Mouse (Mus musculus): ENCODE results near the gene Eif5a2. TPM values are rescaled to one million over a fixed set of nuclear protein-coding genes. Genes with fewer than 3 reads are reported as not detected.
"Not testable (repeated sequence)": the region's sequence is repeated elsewhere in the genome, so short reads cannot be mapped to it uniquely, and the experiment has no call there.

Gene Eif5a2
- total RNA-seq (2021): 1 to 10 TPM; 6.4 to 6.7 TPM

GRCm38 (mm10) chr3:28780994-28781393, at the start of gene Eif5a2:
Gene Eif5a2, plus strand, starts transcription at chr3:28781276.
- peak; percentile 95 for DNase-seq

DNA sequence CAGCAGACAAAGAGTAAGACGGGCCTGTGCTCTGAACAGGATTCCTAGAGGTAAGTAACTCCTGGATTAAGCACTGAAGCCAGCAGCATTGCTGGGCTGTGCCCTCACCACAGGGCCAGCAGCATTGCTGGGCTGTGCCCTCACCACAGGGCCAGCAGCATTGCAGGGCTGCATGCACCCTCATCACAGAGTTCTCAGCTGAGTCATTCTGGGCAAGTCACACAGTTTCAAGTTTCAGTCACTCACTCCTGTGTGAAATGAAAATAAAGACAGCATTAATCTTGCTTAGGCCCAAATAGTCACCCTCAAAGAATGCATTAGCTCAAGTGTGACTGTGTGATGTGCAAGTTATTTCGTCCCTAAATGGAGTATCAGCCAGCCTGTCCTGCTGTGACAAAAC, 46.4 kb upstream of the Eif5a2 start:
- DNase-seq: no peak

GRCm38 (mm10) chr3:28736981-28737380, 44.1 kb upstream of the Eif5a2 start:
- no peak for DNase-seq

- no peak for DNase-seq
Observed at GRCm38 (mm10) chr3:28740353-28740752, 40.7 kb upstream of the Eif5a2 start.

DNA sequence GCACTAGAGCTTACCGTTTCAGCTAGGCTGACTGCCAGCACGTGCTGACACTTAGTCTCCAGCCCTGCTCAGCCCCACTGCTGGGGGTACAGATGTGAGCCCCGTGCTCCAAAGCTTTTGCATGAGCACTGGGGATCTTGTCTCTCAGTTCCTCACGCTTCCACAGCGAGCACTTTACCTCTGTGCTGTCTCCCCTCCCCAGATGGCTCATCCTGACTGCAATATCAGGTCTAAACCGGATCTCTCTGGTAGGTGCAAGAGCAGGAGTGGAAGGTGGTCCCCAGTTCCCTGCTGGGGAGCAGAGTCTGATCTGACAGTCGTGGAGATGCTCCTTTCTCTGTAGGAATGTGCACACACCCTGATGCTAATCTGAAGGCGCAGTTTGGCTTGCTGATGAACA, 37.8 kb upstream of the Eif5a2 start:
- DNase-seq: no peak

DNA sequence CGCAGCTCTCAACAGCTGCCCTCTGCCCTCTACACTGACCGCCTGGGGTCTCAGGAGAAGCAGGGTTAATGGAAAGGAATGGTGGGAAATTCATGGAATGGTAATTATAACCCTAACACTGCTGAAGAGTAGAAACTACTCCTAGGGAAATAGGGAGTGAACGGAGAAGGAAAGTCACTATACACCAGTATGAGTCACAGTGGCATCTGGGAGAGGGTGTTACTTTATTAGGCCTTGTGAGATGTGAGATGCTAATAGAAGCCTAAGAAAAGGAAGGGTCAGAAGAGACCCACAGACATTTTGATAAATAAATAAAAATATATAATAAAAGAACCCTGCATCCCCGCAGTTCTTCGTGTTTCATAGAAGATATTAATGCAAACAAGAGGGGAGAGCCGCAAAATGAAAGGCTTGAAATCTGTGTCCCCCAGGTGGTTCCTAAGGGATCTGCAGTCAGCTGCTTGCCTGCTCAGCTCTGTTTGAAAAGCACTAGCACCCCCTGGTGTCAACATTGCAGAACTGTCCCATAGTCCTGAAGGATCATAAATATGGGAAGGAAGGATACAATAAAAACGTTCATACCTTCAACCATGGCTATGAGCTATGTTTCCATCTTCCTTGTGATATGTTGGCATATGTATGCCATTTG, 35.1 kb upstream of the Eif5a2 start:
- peak; percentile 85 for DNase-seq

GRCm38 (mm10) chr3:28748151-28748550, 32.9 kb upstream of the Eif5a2 start:
- DNase-seq: no peak

DNA sequence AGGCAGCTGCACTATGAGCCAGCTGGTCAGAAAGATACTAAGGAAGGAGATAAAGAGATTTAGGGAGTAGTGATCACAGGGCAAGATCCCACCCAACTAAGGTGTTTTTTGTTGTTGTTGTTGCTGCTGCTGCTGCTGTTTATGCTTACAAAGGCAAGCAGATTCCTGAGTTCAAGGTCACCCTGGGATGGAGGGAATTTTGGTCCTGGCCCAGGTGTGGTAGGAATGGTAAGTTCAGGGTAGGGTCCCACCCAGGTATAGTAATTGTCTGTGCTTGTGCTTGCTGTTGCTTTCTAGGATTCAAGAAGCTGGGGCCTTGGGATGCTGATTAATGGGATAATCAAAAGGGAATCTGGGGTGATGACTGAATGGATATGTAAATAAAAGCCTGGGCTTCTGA, 32.1 kb upstream of the Eif5a2 start:
- DNase-seq: no peak

- DNase-seq: no peak
Observed at GRCm38 (mm10) chr3:28755477-28755876, 25.6 kb upstream of the Eif5a2 start.

GRCm38 (mm10) chr3:28761225-28761789, 19.8 kb upstream of the Eif5a2 start:
- DNase-seq: no peak

GRCm38 (mm10) chr3:28766935-28767334, 14.1 kb upstream of the Eif5a2 start:
- DNase-seq: no peak

DNA sequence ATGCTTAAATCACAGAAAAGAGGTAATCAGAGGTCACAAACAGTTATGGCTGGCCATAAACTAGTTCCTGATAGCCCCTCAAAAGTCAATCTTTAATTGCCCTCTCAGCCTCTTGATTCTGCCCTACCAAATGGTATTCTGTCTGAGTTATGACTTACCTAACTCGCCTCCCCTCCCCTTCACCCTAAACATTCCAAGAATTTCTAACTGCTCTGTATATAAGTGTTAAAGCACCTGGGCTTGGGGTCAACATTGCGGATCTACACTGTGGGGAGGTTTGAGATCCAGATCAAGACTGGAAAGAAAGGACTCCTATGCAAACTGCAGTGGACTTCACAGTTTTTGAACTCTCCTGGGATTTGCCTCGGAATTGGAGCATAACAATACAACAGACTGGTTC, 12.9 kb upstream of the Eif5a2 start:
- DNase-seq: no peak

GRCm38 (mm10) chr3:28772919-28773318, 8.2 kb upstream of the Eif5a2 start:
- DNase-seq: not testable (repeated sequence)

DNA sequence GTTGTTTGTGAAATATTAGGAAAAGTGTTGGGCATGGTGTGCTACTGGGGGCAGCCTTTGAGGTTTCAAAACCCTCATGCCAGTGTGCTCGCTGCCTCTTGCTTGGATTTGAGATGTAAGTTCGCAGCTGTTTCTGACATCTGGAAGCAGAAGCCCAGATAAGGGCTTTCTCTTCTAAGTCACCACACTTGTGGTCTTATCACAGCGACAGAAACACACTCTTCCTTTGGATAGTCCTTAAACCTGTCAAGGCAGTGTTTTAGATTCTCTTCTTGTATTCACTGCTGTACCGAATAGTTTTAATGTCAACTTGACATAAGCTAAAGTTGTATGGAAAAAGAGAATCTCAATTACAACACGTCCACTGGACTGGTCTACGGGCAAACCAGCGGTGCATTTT, 5.7 kb upstream of the Eif5a2 start:
- no peak for DNase-seq

GRCm38 (mm10) chr3:28775958-28776357, 5.1 kb upstream of the Eif5a2 start:
- no peak for DNase-seq

DNA sequence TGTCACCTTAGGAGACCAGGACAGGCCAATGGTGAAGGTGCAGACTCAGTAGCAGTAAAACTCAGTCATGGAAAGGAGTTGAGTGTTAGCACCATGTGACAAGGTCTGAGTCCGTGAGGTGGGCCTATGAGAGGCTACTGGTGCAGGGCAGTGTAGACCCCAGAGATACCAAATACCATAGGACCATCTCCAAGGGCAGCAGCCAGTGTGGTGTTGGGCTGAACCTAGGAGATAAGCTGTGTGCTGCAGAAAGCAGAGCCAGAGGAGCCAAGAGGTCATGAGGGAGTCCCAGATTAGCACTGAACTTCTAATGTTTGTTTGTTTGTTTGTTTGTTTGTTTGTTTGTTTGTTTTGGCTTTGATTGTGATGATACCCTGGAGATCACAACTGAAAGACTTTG, 4.6 kb upstream of the Eif5a2 start:
- no peak for DNase-seq

DNA sequence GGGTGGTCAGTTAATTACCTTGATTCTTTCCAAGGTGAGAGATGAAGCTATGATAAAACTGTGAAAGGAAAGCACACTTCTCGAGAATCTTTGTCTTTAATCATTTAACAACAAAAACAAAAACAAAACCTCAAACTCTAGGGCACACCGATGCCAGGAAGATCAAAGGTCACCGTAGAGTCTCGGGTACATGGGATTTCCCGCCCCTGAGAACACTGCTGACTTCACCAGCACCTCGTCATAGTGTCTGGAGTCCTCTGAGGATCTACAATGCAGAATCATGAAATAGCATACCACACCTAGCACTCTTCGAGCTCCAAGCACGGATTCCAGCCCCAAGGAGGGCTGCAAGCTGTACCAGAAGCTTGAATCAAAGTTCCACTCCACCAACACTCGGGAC, 565 bp upstream of the Eif5a2 start:
- peak; percentile 5 for DNase-seq

GRCm38 (mm10) chr3:28781422-28781821, 346 bp downstream of the Eif5a2 start:
- DNase-seq: no peak

DNA sequence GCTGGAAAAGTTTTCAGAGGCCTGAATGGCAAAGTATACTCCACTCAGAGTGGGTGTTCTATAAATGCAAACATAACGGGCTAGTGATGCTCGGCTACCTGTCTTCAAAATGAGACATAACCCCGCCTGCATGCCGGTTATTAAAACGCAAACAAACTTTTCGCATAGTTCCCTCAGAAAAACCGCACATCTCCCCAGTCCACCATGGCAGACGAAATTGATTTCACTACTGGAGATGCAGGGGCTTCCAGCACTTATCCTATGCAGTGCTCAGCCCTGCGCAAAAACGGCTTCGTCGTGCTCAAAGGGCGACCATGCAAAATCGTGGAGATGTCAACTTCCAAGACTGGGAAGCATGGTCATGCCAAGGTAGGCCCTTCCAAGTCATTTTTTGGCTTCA, 772 bp downstream of the Eif5a2 start:
- DNase-seq: no peak

DNA sequence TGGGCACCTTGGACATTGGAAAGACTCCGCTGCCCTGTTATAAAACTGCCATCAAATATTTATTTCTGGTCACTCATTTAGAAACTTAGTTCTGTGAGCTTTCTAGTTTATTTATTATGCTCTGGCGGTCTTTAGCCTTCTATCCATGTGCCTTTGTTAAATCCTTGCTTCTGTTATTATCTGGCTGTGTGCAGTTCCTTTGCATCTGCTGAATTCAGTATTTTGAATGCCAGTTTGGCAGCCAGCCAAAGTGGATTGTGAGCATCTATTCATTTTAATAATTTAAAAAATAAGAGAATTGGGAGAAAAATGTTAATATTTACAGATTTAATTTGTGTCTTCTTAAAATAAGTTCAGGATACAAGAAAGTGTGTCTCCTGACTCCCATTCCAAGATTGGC, 3.1 kb downstream of the Eif5a2 start:
- no peak for DNase-seq

DNA sequence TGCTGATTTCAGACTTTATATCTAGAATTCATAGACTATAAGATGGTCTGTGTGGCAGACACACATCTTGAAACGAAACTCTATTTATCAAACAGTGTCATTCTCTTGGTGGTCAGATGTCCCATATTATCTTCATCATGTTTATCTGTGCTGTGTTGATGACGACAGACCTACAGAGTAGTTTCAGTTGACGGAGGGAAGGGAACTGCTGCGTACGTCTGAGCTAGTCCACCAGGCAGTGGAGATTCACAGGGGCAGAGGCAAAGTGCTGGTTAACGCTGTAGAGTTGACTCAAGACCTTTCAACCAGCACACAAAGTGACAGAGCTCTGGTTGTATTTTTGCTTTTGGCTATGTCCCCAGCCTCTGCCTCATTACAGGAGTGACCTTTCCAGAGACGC, 13.8 kb downstream of the Eif5a2 start:
- DNase-seq: no peak

DNA sequence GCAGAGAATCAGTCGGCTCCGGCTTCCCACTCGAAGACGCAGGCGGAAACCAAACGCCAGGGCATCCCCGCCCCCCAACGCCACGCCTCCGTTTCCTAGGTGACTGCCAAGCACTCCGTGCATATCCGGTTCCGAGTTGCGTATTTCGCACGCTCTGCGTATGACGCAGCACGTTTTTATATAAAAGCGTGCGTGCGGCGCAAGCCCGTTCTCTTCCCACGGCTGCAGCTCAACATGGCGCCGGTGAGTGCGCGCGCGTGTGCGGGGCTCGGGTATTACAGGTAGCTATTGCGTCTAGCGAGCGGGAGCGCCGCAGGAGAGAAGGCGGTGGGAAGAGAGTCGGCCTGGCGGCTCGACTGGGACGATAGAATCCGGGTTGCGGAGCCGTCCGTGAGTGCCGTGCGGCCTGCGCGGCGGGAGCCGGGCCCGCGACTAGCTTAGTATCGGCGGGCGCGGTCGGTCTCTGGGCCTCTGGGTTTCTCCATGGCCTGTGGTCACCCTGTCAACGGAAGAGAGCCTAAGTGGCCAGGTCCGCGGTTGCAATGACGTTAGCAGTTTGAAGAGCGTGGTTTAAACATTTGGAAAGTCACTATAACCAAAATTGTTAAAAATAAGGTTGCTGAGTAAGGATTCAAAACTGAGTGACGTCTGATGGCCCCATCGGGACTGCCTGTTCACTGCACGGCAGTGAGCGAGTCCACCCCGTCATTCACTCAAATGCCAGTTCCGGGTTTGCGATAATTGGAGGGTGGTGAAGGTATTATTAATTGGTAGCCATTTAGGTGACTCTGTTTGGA, 24.4 kb downstream of the Eif5a2 start, which contains the start of gene Rpl22l1:
Rpl22l1 (plus strand) TSS at position 136 of the 797 bp plus-strand sequence.
- DNase-seq: peak; percentile 99

- DNase-seq: no peak
Observed at GRCm38 (mm10) chr3:28808039-28808643, 27.1 kb downstream of the Eif5a2 start.
